Mouse (Mus musculus): ENCODE data around the gene Hoxc5.

Hoxc5 gene

DNA sequence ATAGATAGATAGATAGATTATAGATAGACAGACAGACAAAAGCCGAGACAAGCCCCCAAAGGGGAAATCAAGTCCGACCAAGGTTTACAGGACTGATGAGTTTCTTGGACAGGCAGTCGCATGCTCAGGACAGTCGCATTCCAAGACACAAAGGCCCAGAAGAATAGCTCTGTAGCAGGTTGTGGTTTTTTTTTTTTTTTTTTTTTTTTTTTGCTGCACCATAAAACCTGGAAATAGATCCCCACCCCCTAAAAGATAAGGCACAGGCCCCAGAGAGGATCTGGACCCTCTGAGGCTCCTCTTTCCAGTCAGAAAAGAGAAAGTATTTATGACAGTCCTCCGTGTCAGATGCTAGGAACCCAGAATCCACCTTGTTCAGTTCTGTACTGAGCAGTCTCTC is 20.8 kb downstream of the Hoxc5 start:
- DNase-seq (ENCODE audit: low spot score in 2 of 2) = no peak

DNA sequence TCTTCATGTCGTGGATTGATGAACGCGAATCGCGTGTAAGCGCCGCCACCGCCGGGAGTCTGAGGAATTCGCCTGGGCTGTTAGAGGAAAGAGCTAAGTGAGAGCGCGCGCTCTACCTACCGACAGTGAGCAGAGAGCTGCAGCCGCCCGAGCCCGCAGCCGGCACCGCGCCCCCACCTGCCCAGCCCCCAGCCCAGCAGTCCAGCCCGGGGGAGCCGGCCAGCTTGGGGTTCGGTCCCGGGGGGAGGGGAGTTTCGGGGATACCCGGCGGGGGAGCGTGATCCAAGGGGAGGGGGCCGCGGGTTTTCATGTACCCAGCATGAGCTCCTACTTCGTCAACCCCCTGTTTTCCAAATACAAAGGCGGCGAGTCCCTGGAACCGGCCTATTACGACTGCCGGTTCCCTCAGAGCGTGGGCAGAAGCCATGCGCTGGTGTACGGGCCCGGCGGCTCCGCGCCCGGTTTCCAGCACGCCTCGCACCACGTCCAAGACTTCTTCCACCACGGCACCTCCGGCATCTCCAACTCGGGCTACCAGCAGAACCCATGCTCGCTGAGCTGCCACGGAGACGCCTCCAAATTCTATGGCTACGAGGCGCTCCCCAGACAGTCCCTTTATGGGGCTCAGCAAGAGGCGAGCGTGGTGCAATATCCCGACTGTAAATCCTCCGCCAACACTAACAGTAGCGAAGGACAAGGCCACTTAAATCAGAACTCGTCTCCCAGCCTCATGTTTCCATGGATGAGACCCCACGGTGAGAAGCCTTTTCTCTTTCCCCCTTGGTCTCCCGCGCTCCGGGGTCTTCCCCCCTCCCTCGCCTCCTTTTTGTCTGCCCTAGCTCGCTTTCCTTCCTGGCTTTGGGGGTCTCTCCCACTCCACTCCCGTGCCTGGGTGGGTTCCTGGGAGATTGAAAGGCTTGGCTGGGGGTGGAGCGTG is 23.5 kb downstream of the Hoxc5 start, which contains the start of gene Hoxc8:
Gene Hoxc8 (plus strand): TSS at position 147 of the 937 bp plus-strand sequence.
- DNase-seq (ENCODE audit: low spot score in 2 of 2) = no peak

DNA sequence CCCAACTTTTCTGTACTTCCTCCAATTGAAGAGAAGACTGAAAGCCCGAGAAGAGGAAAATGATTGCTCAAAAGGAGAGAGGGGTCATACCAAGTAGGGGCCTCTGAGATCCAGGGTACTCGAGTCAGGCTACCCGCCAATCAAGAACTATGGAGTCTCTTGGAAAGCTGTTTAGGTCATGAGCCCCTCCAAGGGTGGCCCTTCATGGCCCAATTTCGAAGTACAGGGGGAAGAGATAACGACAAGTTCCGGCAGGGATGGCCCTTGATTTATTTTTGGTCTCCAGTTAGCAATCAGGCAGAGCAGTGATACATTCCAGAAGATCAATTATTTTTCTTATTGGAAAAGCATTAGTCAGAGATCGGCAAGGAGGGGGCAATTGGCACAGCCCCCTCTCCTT is 24.5 kb downstream of the Hoxc5 start:
- DNase-seq (ENCODE audit: low spot score in 2 of 2) = no peak

DNA sequence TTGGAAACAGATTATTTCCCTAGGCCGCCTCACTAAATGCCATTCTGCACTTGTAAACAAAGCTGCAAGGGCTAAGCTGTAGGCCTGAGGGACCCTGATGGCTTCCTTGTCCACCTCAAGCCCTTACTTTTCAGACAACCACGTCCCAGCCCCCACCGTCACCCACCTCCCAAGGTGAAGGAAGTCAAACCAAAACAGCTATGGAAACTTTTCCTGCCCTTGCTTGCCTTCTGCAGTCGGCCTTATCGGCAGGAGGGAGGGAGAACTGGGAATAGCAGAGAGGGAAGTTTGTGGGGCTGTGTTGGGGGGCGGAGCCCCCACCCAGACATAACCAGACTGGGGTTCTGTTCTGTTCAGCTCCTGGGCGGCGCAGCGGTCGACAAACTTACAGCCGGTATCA is 25.0 kb downstream of the Hoxc5 start:
- no peak for DNase-seq (ENCODE audit: low spot score in 2 of 2)

DNA sequence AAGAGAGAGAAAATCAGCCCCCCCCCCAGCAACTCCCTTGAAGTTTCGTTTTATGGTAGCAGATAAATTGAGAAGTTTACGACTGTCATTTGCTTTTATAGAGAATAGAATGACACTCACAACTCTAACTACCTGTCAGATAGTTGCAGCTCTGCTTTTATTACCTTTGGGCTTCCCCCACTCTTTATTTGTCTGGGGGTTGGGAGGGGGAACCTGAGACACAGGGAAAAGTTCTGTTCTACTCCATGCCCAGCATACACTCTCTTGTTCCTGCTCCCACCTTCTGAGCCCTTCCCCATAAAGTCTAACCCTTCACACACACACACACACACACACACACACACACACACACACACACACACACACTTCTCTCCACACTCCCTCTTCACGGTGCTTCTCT is 25.6 kb downstream of the Hoxc5 start:
- no peak for DNase-seq (ENCODE audit: low spot score in 2 of 2)

DNA sequence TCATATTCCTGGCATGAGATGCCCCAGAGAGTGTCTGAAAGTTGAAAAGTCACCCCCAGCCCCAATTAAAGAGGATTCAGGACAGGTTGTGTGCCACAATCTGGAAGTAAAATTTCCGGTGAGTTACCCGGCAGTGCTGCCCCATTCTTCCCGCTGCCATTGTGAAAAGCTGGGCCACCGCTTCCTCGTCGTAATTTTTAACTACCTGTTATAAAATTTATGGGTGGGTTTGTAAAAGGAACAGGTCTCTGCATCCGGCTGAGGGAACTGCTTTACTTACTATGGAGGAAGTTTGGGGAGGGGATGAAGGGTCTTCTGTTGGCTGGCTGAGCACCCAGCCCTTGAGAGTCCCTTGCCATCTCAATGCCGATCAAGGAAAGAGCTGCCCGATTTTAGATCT is 29.3 kb downstream of the Hoxc5 start:
- no peak for DNase-seq (ENCODE audit: low spot score in 2 of 2)

DNA sequence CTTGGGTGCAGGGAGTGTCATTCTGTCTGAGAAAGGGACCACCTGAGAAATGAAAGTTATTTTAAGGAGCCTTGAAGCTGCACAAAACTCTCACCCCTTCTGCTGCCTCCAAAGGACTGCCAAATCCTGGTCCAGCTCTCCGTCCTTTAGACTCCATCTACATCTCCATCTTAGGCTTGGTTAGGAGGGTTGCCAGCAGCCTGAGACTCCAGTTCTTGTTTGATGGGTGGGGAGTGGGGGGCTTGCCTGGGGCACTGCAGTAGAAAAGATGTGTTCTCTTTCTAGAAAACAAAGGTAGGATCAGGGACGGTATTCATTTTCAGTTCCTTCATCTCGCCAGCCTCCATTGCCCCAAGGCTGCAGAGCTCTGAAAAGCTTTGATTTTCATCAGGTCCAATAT is 30.2 kb downstream of the Hoxc5 start:
- DNase-seq (ENCODE audit: low spot score in 2 of 2) = no peak

DNA sequence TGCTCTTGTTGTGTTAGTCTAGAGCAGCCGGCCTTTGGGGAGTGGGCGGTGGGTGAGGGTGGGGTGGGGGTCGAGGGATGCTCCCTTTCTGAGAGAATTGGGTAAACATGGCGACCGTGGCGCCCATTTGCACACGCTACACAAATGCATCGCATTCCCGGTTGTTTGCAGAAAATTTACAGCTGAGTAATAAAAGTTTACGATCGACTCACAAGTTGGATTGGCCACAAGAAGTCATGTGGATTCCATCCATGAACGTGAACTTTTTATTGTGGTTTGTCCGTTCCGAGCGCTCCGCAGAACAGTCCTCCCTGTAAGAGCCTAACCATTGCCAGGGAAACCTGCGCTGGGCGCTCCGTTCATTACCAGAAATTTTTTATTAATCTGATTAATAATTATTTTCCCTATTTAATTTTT is 30.7 kb downstream of the Hoxc5 start, which contains the start of gene Hoxc6:
Gene Hoxc6 (plus strand): TSS at position 319 of the 417 bp plus-strand sequence.
- DNase-seq (ENCODE audit: low spot score in 2 of 2) = no peak

DNA sequence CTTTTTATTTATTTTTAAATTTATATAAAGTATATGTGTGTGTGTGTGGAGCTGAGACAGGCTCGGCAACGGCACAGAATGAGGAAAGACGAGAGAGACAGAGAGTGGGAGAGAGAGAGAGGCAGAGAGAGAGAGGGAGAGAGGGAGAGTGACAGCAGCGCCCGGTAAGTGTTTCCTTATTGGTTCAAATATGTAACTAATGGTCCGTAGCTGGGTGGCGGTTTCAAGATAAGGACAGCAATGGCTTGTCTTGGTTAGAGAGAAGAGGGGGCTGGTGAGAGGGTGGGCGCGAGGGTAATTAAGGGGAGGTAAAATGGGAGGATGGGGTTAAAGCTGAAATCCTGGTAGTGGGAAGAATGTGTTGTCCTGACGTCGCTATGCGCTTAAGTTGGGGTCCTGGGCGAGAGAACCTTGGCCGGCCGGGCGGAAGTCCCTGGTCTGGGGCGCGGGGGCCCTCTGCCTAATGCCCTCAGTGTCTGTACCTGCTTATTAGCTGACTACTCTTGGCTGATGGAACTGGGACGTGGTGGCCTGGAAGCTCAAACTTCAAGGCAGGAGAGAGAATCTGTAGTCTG is 31.5 kb downstream of the Hoxc5 start:
- DNase-seq (ENCODE audit: low spot score in 2 of 2) = no peak

DNA sequence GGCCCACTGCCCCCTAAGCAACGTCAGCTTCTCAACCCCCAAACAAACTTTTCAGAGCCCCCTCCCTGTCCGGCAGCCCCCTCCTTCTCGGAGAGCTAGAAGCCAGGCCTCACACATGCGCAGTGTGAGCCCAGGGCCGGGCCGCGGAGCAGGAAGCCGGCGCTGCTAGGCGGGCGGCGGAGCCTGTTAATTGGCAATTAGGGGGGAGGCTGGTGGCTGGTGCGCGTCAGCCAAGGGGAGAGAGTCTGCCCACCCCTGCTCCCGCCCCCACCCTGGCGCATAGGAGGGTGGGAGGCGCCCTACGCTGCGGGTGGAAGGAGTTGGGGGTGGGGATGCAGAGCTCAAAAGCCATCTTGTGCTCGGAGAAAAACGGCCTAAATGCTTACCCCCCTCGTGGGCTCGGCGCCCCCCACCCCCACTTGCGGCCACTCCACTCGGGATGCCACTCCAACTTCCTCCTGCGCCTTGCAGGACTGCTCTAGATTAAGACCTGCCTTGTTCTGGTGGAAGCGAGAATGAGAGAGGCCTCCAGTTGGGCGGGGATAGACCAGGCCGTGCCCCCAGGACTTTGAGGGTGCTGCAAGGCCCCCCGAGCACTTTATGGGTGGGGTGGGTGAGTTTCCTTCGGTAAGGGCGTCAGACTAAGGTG is 32.1 kb downstream of the Hoxc5 start:
- DNase-seq (ENCODE audit: low spot score in 2 of 2) = no peak

DNA sequence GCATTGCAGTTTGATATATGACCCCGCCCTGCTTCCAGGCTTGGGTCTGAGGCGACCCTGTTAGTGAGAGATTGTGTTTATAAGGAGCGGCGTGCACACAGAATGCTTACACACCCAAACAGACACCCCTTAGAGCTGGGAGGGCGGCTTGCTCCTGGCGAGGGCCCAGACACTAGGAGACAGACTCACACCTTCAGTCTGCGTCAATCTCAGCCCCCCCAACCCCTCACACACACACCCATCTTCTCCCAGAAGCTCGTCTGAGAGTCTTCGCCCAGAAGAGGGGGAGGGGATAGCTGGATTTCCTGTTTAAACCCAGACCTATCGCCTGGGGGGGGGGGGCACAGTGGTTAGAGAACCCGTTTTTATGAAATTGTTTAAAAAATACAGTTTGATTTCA is 32.7 kb downstream of the Hoxc5 start:
- DNase-seq (ENCODE audit: low spot score in 2 of 2) = no peak

DNA sequence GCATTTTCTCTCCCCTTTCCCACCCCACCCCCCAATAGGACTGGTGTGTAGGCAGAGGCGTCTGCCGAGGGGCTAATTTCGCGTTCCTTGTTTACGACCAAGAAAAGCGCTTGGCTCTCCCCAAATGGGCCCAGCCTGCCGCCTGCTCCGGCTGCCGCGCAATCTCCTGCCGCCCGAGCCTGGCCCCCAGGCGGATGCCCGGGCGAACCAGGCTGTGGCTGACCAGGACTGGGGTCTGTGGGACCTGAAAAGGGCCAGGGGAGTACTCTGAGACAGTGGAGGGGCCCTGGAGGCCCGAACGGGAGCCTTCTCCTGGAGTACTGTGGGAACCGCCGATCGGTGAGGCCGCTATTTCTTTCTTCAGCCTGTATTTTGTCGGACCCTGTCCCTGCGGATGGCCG is 33.3 kb downstream of the Hoxc5 start:
- no peak for DNase-seq (ENCODE audit: low spot score in 2 of 2)

DNA sequence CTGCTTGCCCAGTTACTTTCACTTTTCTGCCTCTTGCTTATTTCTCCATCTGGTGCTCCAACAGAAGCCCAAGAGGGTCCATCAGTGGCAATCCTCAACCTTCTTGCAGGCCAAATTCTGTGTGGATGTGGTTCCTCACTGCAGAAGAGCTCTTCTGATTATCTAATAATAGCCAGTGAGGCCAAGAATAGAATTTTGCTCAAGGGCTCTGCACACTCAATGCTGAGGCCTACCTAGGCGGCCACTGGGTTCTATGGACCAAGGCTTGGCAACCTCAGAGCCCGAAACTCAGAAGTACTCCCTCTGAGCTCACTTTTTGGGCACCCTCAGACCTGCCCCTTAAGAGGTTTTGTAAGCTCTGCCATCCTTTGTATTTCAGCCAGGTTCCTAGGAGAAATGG is 34.1 kb downstream of the Hoxc5 start:
- DNase-seq (ENCODE audit: low spot score in 2 of 2) = no peak

DNA sequence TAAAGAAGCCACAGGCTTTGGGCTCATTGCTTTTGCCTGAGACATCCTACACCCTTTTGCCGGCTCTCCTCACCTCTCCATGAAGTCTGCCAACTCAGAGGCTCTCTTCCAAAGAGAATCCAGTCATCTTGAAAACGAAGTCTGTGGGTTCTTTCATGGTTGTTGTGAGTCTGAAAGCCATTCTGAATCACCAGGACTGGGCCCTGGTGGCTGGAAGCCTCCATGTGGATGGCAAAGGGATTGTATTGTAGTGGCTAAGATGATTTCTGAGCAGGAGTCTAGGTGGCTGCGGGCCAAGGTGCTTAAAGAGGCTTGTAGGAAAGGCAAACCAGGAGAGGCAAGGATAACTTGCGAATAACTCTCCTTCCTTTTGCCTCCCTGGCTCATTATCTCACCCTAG is 34.9 kb downstream of the Hoxc5 start:
- DNase-seq (ENCODE audit: low spot score in 2 of 2) = no peak

DNA sequence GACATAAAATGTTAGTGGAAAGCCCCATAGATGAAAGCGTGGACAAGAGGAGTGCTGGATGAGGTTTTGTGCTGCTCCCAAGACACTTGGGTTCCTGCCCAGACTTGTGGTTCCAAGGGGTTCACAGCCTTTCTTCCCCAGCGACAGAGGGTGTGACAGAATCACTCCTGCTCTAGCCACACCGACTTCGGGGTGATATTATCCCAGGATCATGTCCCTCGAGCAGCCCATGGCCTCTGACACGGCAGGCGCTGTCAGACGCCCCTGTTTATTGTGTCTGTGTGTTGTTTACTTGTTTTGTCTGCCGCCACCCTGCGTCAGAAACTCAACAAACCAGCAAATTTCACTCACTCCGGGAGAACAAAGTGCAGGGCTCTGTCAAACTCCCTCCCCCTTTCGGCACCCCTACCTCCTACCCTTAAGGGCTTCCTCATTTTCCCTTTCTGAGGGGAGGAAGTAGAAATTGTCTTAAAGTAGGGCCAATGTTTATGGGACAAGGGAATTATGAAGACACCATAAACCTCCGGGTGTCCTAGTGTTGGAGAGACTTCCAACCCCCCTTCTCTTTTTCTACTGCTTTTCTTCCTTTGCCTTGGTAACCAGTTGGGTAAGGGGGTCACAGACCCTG is 35.7 kb downstream of the Hoxc5 start:
- no peak for DNase-seq (ENCODE audit: low spot score in 2 of 2)

DNA sequence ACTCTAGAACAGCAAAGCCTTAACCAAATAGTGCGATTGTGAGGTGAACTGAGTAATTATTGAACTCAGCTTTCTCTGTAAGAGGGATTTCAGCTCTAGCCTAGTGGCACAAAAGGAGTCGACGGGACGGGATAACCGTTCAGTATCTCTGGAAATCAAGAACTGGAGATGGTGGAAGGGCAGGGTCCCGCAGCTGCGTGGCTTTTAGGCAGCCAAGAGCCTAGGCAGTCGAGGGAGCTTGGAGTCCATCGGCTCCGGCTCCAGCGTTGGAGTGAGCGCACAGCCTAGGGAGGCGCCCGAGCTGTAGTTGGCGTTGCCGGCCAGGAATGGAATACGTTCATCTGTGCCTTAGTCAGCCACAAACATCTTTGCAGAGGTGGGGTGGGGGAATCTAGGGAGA is 38.1 kb downstream of the Hoxc5 start:
- DNase-seq (ENCODE audit: low spot score in 2 of 2) = no peak

DNA sequence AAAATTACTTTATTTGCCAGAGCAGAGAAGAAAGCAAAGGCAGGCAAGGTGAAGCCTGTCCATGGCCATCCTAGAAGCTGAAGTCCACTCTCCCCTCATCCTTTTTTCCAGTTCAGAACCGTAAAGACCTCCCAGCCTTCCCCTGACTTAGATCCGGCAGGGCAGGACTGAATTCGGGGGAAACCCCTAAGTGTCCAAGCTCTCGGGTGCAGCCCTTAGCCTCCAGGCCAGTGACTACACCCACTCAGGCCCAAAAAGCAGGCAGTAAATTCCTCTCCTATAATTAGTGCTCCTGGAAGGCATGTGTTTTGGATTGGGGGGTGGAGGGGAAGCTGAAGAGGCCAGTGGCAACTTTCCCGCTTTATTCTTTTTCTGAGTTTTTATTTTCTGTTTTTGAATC is 38.6 kb downstream of the Hoxc5 start:
- no peak for DNase-seq (ENCODE audit: low spot score in 2 of 2)

DNA sequence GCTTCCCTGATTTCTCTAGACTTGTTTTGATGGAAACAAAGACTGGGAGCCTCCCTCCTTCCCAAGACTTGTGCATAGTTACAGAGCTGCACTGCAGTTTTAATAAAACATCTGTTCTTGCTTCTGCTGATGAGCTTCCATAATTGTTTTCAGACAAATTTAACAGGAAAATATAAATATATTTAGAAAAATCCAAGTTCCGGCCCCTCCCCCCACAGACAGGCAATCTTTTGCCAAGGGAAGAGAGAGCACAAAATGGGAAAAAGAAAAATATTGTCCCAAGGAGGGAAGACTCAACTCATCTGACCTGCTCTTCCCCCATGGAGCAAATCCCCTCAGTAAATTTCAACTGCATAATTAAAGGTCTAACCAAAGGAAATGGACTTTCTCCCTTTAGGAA is 39.1 kb downstream of the Hoxc5 start:
- DNase-seq (ENCODE audit: low spot score in 2 of 2) = no peak

DNA sequence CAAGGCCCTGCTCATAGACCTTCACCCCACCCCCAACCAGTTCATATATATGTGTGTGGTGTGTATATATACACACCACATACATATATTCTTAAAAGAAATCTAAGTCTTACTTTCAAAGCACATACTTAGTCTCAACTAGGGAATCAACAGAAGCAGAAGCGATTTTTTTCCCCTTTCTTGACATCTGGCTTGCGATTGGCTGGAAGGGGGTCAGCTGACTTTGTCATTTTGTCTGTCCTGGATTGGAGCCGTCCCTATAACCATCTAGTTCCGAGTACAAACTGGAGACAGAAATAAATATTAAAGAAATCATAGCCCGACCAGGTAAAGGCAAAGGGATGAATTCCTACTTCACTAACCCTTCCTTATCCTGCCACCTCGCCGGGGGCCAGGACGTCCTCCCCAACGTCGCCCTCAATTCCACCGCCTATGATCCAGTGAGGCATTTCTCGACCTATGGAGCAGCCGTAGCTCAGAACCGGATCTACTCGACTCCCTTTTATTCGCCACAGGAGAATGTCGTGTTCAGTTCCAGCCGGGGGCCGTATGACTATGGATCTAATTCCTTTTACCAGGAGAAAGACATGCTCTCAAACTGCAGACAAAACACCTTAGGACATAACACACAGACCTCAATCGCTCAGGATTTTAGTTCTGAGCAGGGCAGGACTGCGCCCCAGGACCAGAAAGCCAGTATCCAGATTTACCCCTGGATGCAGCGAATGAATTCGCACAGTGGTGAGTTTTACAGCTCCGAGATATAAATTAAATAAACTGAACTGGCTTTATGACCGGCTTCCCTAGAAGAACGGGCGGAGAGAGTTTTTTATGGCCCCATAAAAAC is 42.2 kb downstream of the Hoxc5 start:
- DNase-seq (ENCODE audit: low spot score in 2 of 2) = no peak

DNA sequence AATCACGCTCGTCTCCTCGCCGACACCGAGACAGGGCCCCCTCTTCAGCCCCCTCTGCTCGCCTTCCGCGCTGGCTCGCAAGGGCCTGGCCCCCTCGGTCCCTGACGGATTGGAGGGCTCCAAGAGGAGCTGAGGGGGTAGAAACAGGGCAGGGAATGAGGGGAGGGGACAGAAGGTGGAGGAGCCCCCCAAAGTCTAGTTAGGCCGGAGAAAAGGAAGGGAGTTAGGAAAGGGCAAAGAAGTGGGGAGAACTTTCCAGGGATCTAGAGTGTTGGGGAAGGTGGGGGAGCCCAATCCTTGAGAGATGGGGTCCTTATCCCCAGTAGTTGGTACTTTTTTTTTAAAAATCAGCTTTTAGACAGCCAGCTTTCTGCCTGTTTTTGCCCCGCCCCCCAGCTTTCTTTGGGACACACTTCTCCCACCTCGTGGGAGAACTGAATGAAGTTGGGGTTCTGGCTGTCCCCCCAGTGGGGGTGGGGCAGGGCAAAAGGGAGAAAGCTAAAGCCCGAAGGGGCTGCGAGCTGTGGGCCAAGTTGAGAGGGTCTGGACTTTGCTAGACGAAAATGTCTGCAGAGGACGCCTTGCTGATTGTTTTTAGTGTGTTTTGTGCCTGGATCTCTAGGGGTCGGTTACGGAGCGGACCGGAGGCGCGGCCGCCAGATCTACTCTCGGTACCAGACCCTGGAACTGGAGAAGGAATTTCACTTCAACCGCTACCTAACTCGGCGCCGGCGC is 43.0 kb downstream of the Hoxc5 start:
- DNase-seq (ENCODE audit: low spot score in 2 of 2) = no peak

Measured in cerebellum, postnatal 4 days (tissue).